Mouse (Mus musculus) mouse trophoblast stem cell (cell line): ENCODE measurements around the gene Taf4.

Experiments used
- in situ Hi-C, 2 experiments: fragments of 300-500 bp; cut with MseI, MboI; formaldehyde crosslinking; loops; 2 replicates in 1 of 2; 3 replicates in 1 of 2; pipeline ENCODE4 v1.15.1; 2025

Taf4 gene

DNA sequence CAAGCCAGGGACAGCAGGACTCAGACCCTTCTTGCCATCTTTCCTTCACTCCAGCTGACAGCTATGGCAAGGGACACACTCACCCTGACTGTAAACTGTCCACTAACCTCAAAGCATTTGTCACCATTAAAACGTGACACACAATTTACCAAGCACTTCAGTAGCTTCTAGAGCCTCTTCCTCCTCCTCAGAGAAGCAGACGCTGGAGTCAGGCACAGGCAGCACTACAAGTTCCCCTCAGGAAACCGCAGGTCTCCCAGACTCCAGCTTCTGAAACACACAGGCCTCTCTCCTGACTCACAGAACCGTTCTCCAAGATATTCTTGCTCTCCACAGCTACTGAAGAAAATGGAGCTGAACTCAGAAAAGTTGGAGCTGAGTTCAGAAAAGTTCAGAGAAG is 39.4 kb downstream of the Taf4 start:
- in situ Hi-C loops, result no loop called here

GRCm38 (mm10) chr2:179934165-179934564 is 42.3 kb downstream of the Taf4 start:
- in situ Hi-C loops, result no loop called here

DNA sequence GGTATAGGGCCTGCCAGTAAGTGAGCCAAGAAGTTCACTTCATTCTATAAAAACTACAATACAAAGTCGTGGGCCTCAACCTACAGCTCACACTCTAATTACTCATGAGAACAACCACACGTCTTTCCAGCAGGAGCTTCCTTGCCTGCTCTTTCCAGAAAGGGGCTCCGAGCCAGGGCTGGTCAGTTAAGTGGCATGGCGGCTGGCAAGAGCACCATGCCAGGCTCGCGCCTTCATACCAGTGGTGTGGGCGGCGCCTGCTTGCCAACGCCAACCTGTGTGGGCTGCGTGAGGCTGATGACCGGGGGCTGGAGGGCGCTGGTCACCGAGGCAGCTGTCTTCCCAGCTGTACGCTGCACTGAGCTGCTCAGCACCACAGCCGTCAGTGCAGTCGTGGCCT is 44.7 kb downstream of the Taf4 start:
- in situ Hi-C loops, result no loop called here

GRCm38 (mm10) chr2:179929166-179929565 is 47.3 kb downstream of the Taf4 start:
- in situ Hi-C loops, result no loop called here

DNA sequence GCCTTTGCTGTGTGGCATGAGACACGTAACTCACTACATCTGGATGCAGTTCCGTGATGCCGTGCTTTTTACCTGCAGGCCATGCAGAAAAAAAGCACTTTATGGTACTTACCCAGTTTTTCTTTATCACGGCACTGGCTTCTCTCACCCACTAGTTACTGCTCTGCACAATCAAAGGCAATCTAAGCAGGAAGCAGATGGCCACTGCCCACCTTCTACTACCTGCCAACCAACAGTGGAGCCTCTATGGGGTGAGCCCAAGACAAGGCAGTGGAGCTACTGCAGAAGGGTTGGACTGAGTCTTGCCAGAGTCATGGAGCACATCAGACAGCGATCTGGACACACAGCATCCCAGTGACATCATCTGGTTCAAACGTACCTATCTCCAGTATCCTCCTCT is 52.4 kb downstream of the Taf4 start:
- in situ Hi-C loops, result loop anchor here in 1 of 2 experiments (5.0 kb wide), 1 partner anchor 128 kb away; no protein-coding TSS in a partner anchor

DNA sequence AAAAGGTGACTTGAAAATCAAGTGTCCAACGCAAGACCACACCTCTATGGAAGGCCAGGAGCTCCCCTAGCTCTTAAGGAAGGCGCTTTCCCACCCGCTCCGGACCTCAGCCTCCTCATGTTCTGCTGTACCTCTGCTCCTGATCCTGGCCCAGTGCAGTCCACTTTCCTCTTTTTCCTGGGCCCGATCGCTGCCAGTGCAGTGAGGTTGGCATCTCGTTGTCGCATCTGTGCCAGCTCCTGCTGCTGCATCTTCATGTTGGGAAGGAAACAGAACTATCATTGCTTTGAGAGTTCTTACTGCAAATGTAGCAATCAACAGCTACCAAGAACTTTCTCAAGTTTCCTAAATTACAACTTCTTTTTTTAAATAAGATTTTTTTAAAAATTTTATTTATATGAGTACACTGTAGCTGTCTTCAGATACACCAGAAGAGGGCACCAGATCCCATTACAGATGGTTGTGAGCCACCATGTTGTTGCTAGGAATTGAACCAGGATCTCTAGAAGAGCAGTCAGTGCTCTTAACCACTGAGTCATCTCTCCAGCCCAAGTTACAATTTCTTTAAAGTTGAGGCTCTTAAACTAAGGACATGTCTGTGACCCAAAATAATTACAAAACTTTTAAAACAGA is 55.3 kb downstream of the Taf4 start:
- in situ Hi-C loops, result loop anchor here in 1 of 2 experiments (5.0 kb wide), 1 partner anchor 131 kb away; no protein-coding TSS in a partner anchor

DNA sequence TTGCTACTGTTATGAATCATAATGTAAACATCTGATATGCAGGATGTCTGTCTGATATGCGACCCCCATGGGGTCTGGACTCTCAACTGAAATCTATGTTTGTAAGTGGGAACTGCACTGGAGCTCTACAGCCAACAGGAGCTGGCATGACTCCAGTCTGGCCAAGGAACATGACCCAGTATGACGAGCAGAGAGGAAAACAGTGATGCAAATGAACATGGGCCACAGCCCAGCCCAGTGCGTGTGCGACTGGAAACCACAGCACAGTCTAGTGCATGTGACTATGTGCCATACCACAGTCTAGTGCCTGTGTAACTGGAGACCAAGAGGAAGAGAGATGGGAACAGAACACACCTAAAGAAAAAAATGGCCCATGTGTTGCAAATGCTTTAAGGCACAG is 56.4 kb downstream of the Taf4 start:
- in situ Hi-C loops, result loop anchor here in 1 of 2 experiments (5.0 kb wide), 1 partner anchor 132 kb away; no protein-coding TSS in a partner anchor

GRCm38 (mm10) chr2:179916877-179917673 is 59.4 kb downstream of the Taf4 start:
- in situ Hi-C loops, result loop anchor here in 1 of 2 experiments (5.0 kb wide), 1 partner anchor 125 kb away; the partner anchor contains the start of genes Psma7 and Ss18l1

- in situ Hi-C loops, result no loop called here
Measured at GRCm38 (mm10) chr2:179914246-179914645, 62.2 kb downstream of the Taf4 start.

DNA sequence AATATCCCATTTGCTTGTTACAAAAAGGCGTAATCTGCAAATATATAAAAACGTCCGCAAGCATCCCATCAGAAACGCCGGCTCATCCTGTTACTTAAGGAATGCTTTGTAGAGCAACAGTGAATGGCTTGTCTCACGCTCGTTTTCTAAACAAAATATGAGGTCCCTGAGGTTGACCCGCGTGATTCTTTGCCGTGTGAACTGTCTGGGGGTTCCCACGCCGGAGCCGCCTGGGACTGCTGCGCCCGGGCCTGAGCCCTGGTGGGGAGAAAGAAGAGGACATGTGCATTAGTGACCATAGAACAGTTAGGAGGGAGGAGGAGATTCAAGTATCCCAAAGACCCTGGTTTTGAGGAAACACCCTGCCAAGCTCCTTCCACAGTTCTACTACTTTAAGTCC is 63.1 kb downstream of the Taf4 start:
- in situ Hi-C loops, result no loop called here

GRCm38 (mm10) chr2:179912911-179913310 is 63.5 kb downstream of the Taf4 start:
- in situ Hi-C loops, result no loop called here

DNA sequence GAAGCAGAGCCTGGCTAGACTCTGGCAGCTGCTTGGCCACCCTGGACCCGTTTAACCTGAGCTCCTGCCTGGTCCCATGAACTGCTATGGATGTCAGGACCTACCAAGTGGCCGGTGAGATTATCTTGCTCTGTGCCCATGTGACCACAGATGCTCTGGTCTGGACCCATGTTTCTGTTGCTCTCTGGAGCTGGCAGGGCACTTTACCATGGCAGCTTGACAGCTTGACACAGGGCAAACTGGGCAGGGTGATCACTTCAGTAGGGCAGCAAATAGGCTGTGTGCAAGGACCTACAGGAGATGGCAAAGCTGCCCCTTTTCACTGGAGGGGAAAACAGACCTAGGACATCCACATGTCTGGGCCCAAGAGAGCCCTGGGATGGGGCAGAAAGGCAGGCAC is 79.5 kb downstream of the Taf4 start:
- in situ Hi-C loops, result no loop called here

GRCm38 (mm10) chr2:179891048-179891447 is 85.4 kb downstream of the Taf4 start:
- in situ Hi-C loops, result no loop called here

DNA sequence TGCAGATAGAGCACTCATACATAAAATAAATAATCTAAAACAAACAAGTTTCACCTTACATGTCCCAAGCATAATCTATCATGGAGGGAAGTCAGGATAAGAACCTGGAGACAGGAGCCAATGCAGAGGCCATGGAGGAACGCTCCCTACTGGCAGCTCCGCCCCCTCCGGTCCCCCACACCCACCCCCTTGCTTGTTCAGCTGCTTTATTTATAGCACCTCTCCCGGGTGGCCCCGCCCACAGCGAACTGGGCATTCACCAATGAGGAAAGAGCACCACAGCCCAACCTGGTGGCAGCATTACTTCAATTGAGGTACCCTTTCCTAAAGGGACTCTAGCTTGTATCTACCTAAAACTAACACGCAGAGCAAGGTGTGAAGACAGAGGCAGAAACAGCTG is 91.9 kb downstream of the Taf4 start:
- in situ Hi-C loops, result no loop called here

DNA sequence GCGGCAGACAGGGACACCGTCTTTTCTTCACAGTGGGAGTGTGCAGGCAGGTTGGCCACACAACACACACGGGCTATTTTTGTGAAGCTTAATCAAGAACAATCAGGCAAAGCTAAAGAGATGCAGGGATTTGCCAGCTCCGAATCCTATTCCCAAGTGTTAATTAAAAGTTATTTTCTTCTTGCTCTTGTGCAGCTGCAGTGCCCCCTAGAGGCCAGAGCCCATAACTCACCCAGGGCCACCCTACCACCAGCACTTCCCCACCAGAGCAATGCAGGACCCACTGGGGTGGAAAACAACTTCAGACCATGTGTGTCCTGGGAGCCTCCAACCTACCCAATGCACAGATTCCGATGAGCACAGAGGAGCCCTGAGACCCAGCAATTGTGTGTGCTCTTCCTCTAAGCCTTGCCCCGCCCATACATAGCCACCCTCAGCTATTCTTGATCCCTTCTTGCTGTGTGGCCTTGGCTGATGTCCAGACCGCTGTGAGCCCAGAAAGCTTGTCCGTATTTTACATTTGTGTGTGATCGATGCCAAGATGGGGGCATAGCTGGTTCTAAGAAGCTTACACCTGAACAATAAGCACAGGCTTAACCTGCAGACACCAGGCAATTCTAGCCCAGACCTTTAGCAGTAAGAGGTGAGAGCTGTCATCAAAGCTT is 98.8 kb downstream of the Taf4 start:
- in situ Hi-C loops, result no loop called here

DNA sequence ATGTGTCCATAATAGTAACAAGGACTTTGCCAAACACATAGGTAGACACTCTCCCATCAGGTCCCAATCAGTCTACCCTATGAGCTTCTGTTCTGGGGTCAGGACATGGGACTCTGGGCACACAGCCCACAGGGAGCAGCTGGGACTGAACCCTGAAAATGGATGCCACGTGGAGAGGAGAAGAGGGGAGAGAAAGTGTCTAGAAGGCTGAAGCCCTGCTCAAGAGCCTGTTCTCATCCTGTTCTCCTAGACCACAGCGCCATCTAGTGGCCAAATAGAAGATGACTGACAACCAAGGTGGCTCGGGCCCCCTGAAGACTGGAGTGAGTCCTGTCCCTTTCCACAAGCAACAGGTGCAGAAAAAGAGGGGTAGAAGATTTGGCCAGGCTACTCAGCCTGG is 101.3 kb downstream of the Taf4 start:
- in situ Hi-C loops, result no loop called here

DNA sequence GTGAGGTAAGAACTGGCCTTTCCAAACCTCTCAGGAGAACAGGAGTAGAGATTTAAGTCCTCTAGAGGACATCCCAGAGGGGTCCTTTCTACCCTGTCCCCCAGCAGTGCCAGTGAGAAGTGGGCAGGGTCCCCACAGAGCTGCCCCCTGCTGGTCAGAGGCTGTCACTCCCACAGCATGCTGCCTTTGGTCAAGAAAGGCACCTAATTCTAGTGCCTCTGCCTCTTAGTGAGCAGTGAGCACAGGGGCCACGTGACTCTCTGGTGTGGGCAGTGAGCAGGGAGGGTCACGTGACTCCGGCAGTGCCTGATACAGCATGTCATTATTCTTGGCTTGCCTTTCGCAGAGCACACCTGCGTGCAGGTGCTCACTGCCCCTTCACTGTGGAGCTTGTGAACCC is 103.1 kb downstream of the Taf4 start:
- in situ Hi-C loops, result no loop called here

DNA sequence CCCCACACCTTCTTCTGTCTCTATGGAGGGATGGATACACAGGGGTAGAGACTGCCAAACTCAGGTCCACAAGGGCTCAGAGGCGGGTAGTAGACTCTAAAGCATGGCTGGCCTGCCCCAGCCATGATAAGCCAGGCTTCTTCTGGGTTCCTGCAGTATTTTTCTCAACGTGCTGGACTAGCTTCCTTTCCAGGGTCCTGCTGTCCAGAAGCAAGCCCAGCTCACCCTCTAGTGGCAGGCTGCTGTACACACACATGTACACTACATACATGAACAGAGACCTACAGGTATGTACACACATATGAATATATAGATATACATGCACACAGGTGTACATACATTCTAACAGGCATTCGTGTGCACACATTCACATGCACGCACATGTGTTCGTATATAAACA is 103.7 kb downstream of the Taf4 start:
- in situ Hi-C loops, result no loop called here

DNA sequence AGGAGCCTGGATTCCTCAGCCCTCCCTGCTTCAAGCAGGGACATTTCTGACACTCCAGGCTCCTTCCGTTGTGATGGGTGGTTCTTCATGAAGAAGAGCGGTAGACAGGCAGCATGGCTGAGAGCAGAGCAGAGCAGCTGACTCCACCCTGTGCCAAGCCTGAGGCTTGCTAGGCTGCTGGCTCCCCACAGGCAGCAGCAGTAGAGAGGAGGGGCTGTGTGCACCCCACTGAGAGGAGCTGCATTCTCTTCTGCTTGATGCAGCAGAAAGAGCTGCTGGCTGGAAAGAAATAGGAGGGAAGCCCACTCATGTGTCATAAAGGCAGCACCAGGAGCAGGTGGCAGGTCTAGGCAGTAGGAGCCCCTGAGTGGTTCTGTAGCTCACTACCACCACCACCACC is 106.6 kb downstream of the Taf4 start:
- in situ Hi-C loops, result no loop called here

- in situ Hi-C loops, result no loop called here
Measured at GRCm38 (mm10) chr2:179867669-179868068, 108.8 kb downstream of the Taf4 start.

- in situ Hi-C loops, result no loop called here
Measured at GRCm38 (mm10) chr2:179865097-179865496, 111.3 kb downstream of the Taf4 start.

- in situ Hi-C loops, result no loop called here
Measured at GRCm38 (mm10) chr2:179863266-179863665, 113.2 kb downstream of the Taf4 start.
